Mouse (Mus musculus) liver, postnatal 0 days (tissue): ENCODE data around the gene Ctnnbl1. TPM values are rescaled to one million over a fixed set of nuclear protein-coding genes. Genes with fewer than 3 reads are reported as not detected.

ENCODE experiments used
- ATAC-seq: fragments of 200-750 bp; cut with Nextera tagmentation; 2 replicates; pipeline ENCODE4 v1.8.0; 2017; ENCODE audit warnings: mild to moderate bottlenecking, moderate library complexity
- DNase-seq: peaks from one replicate; pipeline ENCODE4 v3.0.0-alpha.2; 2016
- H3K27ac ChIP-seq: fragments of 300-500 bp; sonication (generic); 2 replicates; pipeline ENCODE4 v1.5.1; 2014; ENCODE audit warnings: antibody characterized with exemption, moderate library complexity, mild to moderate bottlenecking, low read depth
- H3K27me3 ChIP-seq: fragments of 300-500 bp; sonication (generic); 2 replicates; pipeline ENCODE4 v1.6.1; 2014; ENCODE audit warnings: low read length, control low read depth, mixed read lengths; ENCODE audit not compliant: insufficient read depth
- H3K36me3 ChIP-seq: fragments of 300-500 bp; sonication (generic); replicated peaks from 2 replicates; pipeline ENCODE4 v1.6.1; 2014; ENCODE audit warnings: mild to moderate bottlenecking, control low read depth, low read length, moderate library complexity, mixed read lengths; ENCODE audit not compliant: insufficient read depth
- H3K4me1 ChIP-seq: fragments of 300-500 bp; sonication (generic); 2 replicates; pipeline ENCODE4 v1.6.1; 2014; ENCODE audit warnings: antibody characterized with exemption, mild to moderate bottlenecking, control low read depth; ENCODE audit not compliant: insufficient read depth
- H3K4me2 ChIP-seq: fragments of 300-500 bp; sonication (generic); 2 replicates; pipeline ENCODE4 v1.6.1; 2014; ENCODE audit warnings: low read depth, mild to moderate bottlenecking, low read length, moderate library complexity, mixed read lengths
- H3K4me3 ChIP-seq: fragments of 300-500 bp; sonication (generic); 2 replicates; pipeline ENCODE4 v1.5.1; 2014; ENCODE audit warnings: low read depth, low read length
- H3K9ac ChIP-seq: fragments of 300-500 bp; sonication (generic); replicated peaks from 2 replicates; pipeline ENCODE4 v1.6.1; 2014; ENCODE audit warnings: mild to moderate bottlenecking, moderate library complexity
- H3K9me3 ChIP-seq: fragments of 300-500 bp; sonication (generic); 2 replicates; pipeline ENCODE4 v1.6.1; 2016; ENCODE audit warnings: mild to moderate bottlenecking, control low read depth, low read length, mixed read lengths
- CTCF ChIP-seq: sonication (generic); IDR thresholded peaks from 2 replicates; pipeline ENCODE4 v1.5.1; 2016; ENCODE audit warnings: antibody characterized with exemption, low read depth
- EP300 ChIP-seq: IDR thresholded peaks from 2 replicates; pipeline ENCODE4 v1.6.1; 2016; ENCODE audit warnings: antibody characterized with exemption, low read depth, mild to moderate bottlenecking
- WGBS: fragments of 180-500 bp; shearing (Covaris S2); extraction: QIAGEN DNeasy Blood & Tissue Kit; methylation state at CpG from one replicate; pipeline ENCODE4 v1.1.7; 2014; ENCODE audit not compliant: insufficient replicate concordance; 5-methylcytosine and 5-hydroxymethylcytosine counted together
- polyA plus RNA-seq: library from polyadenylated mRNA; unstranded; fragments of >200 nt; fragmentation: Nextera tagmentation; extraction: Ambion mirVana; gene quantifications from 2 replicates; pipeline ENCODE4 v1.2.1, GENCODE M21; 2015

The Ctnnbl1 gene
- polyA plus RNA-seq, 1 experiment from 2014 or later: 19.9 TPM

DNA sequence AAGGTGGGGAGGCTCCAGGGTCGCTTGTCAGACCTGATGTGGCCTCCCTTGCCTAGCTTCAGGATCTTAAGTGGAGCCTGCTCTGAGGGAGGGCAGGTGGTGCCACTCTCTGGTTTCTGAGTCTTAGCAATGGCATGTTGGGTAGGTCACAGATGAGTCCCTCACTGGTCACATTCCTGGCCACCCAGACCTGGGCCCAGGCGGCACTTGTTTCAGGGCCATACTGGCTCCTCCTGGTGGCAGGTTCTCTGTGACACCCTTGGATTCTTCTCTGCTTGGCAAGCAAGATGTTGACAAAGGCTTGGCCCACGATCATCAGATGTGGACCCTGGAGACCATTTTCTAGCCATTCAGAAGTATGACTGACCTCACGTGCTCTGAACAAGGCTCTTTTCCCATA lies 195.5 kb downstream of the Ctnnbl1 start:
- Histone ChIP-seq H3K27me3 (0 out of 2 replicates have a peak, but pooled peaks cover 2% of the 10 kb centered on the region), H3K4me2 (no peak overlapping the region), H3K4me1 (no peaks in the 10 kb centered on the region), H3K9ac (no peak overlapping the region), H3K4me3 (no peak overlapping the region), H3K9me3 (no peaks in the 10 kb centered on the region), H3K36me3 (no peaks in the 10 kb centered on the region), H3K27ac (no peak overlapping the region)
- no peak for ATAC-seq
- WGBS: 65% methylated on average over 4 of the region's 4 CpGs
- no peak for DNase-seq
- TF ChIP-seq EP300 (no peak), CTCF (peak; percentile 35)

DNA sequence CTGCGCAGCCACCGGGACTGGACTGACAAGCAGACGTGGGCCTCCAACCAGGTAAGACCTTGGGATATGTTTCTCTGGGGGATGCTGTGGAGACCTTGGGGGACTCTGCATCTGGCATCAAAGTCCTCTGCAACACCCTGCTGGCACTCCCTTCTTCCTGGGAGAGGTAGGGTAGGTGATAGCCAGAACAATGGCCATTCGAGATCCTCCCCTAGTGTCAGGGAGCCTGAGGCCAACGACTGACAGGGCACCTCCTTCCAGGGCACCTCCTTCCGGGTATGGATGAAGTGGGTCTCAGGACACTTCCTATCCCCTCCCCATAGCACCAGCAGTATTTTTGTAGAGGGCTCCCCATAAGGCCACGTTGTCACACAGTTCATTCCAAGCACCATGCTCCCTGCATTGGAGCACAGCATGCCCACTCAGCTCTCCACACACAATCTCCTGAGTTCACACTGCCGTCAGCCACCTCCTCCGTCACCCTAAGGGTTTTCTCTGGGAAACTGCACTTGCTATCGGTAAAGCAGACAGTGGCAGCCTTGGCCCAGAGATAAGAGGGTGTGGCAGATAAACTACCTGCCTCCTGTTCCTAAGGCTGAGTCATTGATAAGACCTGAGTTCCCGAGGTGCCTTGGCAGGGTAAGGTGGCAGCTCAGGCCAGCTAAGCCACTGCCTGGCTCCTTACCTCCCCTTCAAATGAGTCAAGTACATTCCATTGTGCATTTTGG lies 198.4 kb downstream of the Ctnnbl1 start:
- Histone ChIP-seq H3K27me3 (peaks cover 7% of the 10 kb centered on the region; the same call in 1 of the 2 replicates), H3K9me3 (no peaks in the 10 kb centered on the region), H3K4me2 (no peak overlapping the region), H3K27ac (no peak overlapping the region), H3K9ac (no peak overlapping the region), H3K4me3 (no peak overlapping the region), H3K36me3 (no peaks in the 10 kb centered on the region), H3K4me1 (no peaks in the 10 kb centered on the region)
- 48% methylated on average over 10 of the region's 11 CpGs for WGBS
- ATAC-seq (no peak), DNase-seq (no peak)
- no peak for TF ChIP-seq CTCF
- no peak for TF ChIP-seq EP300

GRCm38 (mm10) chr2:157936676-157937075 lies 199.5 kb downstream of the Ctnnbl1 start:
- WGBS: 67% methylated on average over 4 of the region's 4 CpGs
- no peaks in the 10 kb centered on the region for H3K4me1 ChIP-seq
- DNase-seq: no peak
- H3K9ac ChIP-seq: no peak overlapping the region
- ATAC-seq: no peak
- H3K4me3 ChIP-seq: no peak overlapping the region
- no peak overlapping the region for H3K27ac ChIP-seq
- TF ChIP-seq CTCF (no peak), EP300 (no peak)
- no peaks in the 10 kb centered on the region for H3K36me3 ChIP-seq
- H3K9me3 ChIP-seq: no peaks in the 10 kb centered on the region
- H3K27me3 ChIP-seq: peaks cover 18% of the 10 kb centered on the region
- no peak overlapping the region for H3K4me2 ChIP-seq

GRCm38 (mm10) chr2:157940586-157941185 lies 203.5 kb downstream of the Ctnnbl1 start:
- Histone ChIP-seq H3K9ac (no peak overlapping the region), H3K36me3 (no peaks in the 10 kb centered on the region), H3K9me3 (no peaks in the 10 kb centered on the region), H3K4me1 (peaks cover 8% of the 10 kb centered on the region), H3K27me3 (peaks cover 47% of the 10 kb centered on the region), H3K27ac (no peak overlapping the region), H3K4me3 (no peak overlapping the region), H3K4me2 (no peak overlapping the region)
- TF ChIP-seq CTCF (no peak), EP300 (no peak)
- DNase-seq: no peak
- no peak for ATAC-seq
- WGBS: 6% methylated on average over 18 of the region's 18 CpGs

Other genes starting within 250 kb of the Ctnnbl1 start
- 6.2 and 6.6 TPM in 2 replicates for gene Nnat, start 177.3 kb upstream of the Ctnnbl1 start, polyA plus RNA-seq
- gene Blcap, start 166.1 kb upstream of the Ctnnbl1 start, polyA plus RNA-seq: 12.5 and 13.3 TPM in 2 replicates
- gene Vstm2l, start 177.3 kb downstream of the Ctnnbl1 start, polyA plus RNA-seq: not detected in 2 replicates